Mouse (Mus musculus) stomach, embryonic 14.5 days (tissue): Measurements from ENCODE around the gene Fitm2. TPM values are rescaled to one million over a fixed set of nuclear protein-coding genes. Genes with fewer than 3 reads are reported as not detected.
"Not testable (repeated sequence)": the region's sequence is repeated elsewhere in the genome, so short reads cannot be mapped to it uniquely, and the experiment has no call there.

ENCODE experiments used
- ATAC-seq: fragments of 200-750 bp; cut with Nextera tagmentation; 2 replicates; pipeline ENCODE4 v1.8.0; 2017; ENCODE audit warnings: low read depth, moderate TSS enrichment; ENCODE audit not compliant: insufficient number of reproducible peaks, insufficient read depth, low FRiP score
- H3K27ac ChIP-seq: fragments of 300-500 bp; sonication (generic); 2 replicates; pipeline ENCODE4 v1.5.1; 2014; ENCODE audit warnings: mild to moderate bottlenecking, low read length, moderate library complexity, mixed read lengths
- H3K27me3 ChIP-seq: fragments of 300-500 bp; sonication (generic); 2 replicates; pipeline ENCODE4 v1.6.1; 2014; ENCODE audit warnings: low read length, control low read depth, mixed read lengths; ENCODE audit not compliant: control insufficient read depth, insufficient read depth
- H3K36me3 ChIP-seq: fragments of 300-500 bp; sonication (generic); 2 replicates; pipeline ENCODE4 v1.6.1; 2014; ENCODE audit warnings: mild to moderate bottlenecking, control low read depth, low read length, moderate library complexity, mixed read lengths; ENCODE audit not compliant: control insufficient read depth, insufficient read depth
- H3K4me1 ChIP-seq: fragments of 300-500 bp; sonication (generic); 2 replicates; pipeline ENCODE4 v1.6.1; 2014; ENCODE audit warnings: low read length, control low read depth, mixed read lengths; ENCODE audit not compliant: control insufficient read depth, insufficient read depth
- H3K4me2 ChIP-seq: fragments of 300-500 bp; sonication (generic); replicated peaks from 2 replicates; pipeline ENCODE4 v1.6.1; 2014; ENCODE audit warnings: low read depth, low read length, control low read depth
- H3K4me3 ChIP-seq: fragments of 300-500 bp; sonication (generic); 2 replicates; pipeline ENCODE4 v1.5.1; 2014; ENCODE audit warnings: low read depth, low read length, control low read depth
- H3K9ac ChIP-seq: fragments of 300-500 bp; sonication (generic); replicated peaks from 2 replicates; pipeline ENCODE4 v1.6.1; 2014; ENCODE audit warnings: low read depth, mild to moderate bottlenecking, control low read depth, low read length, moderate library complexity, mixed read lengths
- H3K9me3 ChIP-seq: fragments of 300-500 bp; sonication (generic); 2 replicates; pipeline ENCODE4 v1.6.1; 2016; ENCODE audit warnings: low read depth, low read length, control low read depth; ENCODE audit not compliant: control insufficient read depth
- WGBS: fragments of 180-500 bp; shearing (Covaris S2); extraction: QIAGEN DNeasy Blood & Tissue Kit; methylation state at CpG from one replicate; pipeline ENCODE4 v1.1.7; 2014; 5-methylcytosine and 5-hydroxymethylcytosine counted together
- polyA plus RNA-seq: library from polyadenylated mRNA; unstranded; fragments of >200 nt; fragmentation: Nextera tagmentation; extraction: Ambion mirVana; gene quantifications from 2 replicates; pipeline ENCODE4 v1.2.1, GENCODE M21; 2014

Fitm2 gene
- polyA plus RNA-seq, 1 experiment from 2014 or later: 8.5 TPM

GRCm38 (mm10) chr2:163461307-163461706 lies 11.1 kb downstream of the Fitm2 start:
- not testable (repeated sequence) for H3K27ac ChIP-seq, H3K27me3 ChIP-seq, H3K9me3 ChIP-seq, H3K36me3 ChIP-seq, H3K4me1 ChIP-seq, H3K4me3 ChIP-seq, ATAC-seq, H3K4me2 ChIP-seq, H3K9ac ChIP-seq
- WGBS: 92% methylated on average over 9 of the region's 9 CpGs

GRCm38 (mm10) chr2:163460622-163461021 lies 11.8 kb downstream of the Fitm2 start:
- H3K4me3 ChIP-seq: no peak overlapping the region
- H3K27me3 ChIP-seq: no peaks in the 10 kb centered on the region
- ATAC-seq: no peak
- WGBS: 89% methylated on average over 8 of the region's 8 CpGs
- H3K9me3 ChIP-seq: no peaks in the 10 kb centered on the region
- H3K27ac ChIP-seq: no peak overlapping the region
- H3K9ac ChIP-seq: no peak overlapping the region
- no peaks in the 10 kb centered on the region for H3K4me1 ChIP-seq
- no peaks in the 10 kb centered on the region for H3K36me3 ChIP-seq
- H3K4me2 ChIP-seq: no peak overlapping the region

- H3K27me3 ChIP-seq: no peaks in the 10 kb centered on the region
- H3K9ac ChIP-seq: no peak overlapping the region
- H3K4me3 ChIP-seq: no peak overlapping the region
- ATAC-seq: no peak
- 37% methylated on average over 10 of the region's 10 CpGs for WGBS
- H3K4me2 ChIP-seq: no peak overlapping the region
- H3K9me3 ChIP-seq: no peaks in the 10 kb centered on the region
- H3K4me1 ChIP-seq: no peaks in the 10 kb centered on the region
- no peaks in the 10 kb centered on the region for H3K36me3 ChIP-seq
- H3K27ac ChIP-seq: no peak overlapping the region
These were observed 13.0 kb downstream of the Fitm2 start for GRCm38 (mm10) chr2:163459380-163459779.

DNA sequence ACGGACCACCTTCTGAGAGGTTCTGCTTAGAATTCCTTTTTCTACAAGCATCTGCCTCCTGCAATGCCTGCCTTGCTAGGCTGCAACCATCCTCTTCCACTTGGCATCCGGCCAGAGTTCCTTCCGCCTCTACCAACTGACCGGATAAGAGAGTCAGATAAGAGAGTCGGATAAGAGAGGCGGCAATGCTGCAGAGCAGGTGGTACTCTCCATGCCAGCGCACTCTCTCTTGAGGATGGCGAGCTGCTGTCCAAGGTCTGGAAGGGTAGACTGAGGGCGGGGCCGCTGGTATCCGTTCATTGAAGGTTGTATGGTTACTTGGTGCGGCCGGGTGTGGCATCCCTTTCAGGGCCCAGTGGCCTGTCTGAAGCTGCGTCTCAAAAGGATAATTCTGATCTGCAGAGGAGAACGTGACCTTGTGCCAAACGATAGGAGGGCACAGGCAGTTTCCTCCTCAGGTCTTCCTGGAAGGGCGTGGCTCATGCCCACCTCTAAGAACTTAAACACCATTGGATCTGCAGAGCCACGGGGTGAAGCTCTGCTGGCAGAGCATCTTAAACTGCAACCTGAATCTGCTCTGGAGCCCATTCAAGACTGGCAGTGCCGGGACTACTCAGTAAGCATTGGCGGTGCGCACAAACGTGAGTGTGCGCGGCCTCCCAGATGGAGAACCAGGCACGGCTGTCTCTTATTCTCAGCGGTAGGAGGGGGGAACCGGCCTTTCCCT lies 13.7 kb downstream of the Fitm2 start:
- no peak overlapping the region for H3K4me2 ChIP-seq
- H3K27me3 ChIP-seq: no peaks in the 10 kb centered on the region
- no peaks in the 10 kb centered on the region for H3K4me1 ChIP-seq
- H3K36me3 ChIP-seq: no peaks in the 10 kb centered on the region
- H3K9ac ChIP-seq: no peak overlapping the region
- H3K4me3 ChIP-seq: no peak overlapping the region
- 41% methylated on average over 27 of the region's 27 CpGs for WGBS
- no peak for ATAC-seq
- H3K27ac ChIP-seq: no peak overlapping the region
- H3K9me3 ChIP-seq: no peaks in the 10 kb centered on the region

DNA sequence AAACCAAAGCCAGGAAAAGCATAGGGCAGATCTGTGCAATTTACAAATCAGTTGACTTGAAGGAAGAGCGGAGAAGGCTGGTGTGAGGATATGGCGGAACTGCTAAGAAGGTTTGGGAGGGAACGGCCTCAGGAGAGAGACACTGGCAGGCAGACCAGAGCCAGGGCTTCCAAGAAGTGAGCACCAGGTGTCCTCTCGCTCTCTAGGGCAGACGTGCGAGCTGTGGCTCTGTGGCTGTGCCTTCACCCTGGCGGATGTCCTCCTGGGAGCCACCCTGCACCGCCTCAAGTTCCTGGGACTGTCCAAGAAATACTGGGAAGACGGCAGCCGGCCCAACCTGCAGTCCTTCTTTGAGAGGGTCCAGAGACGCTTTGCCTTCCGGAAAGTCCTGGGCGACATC lies 19.1 kb downstream of the Fitm2 start:
- no peak for ATAC-seq
- Histone ChIP-seq H3K4me3 (no peak overlapping the region), H3K36me3 (no peaks in the 10 kb centered on the region), H3K27ac (no peak overlapping the region), H3K27me3 (no peaks in the 10 kb centered on the region), H3K4me2 (no peak overlapping the region), H3K9ac (no peak overlapping the region), H3K4me1 (no peaks in the 10 kb centered on the region), H3K9me3 (no peaks in the 10 kb centered on the region)
- 85% methylated on average over 13 of the region's 13 CpGs for WGBS

- Histone ChIP-seq H3K9ac (no peak overlapping the region), H3K27ac (no peak overlapping the region), H3K27me3 (no peaks in the 10 kb centered on the region), H3K4me1 (no peaks in the 10 kb centered on the region), H3K4me3 (no peak overlapping the region), H3K4me2 (no peak overlapping the region), H3K36me3 (no peaks in the 10 kb centered on the region), H3K9me3 (no peaks in the 10 kb centered on the region)
- WGBS: 83% methylated on average over 6 of the region's 6 CpGs
- ATAC-seq: no peak
These were observed 19.7 kb downstream of the Fitm2 start for GRCm38 (mm10) chr2:163452738-163453137.

DNA sequence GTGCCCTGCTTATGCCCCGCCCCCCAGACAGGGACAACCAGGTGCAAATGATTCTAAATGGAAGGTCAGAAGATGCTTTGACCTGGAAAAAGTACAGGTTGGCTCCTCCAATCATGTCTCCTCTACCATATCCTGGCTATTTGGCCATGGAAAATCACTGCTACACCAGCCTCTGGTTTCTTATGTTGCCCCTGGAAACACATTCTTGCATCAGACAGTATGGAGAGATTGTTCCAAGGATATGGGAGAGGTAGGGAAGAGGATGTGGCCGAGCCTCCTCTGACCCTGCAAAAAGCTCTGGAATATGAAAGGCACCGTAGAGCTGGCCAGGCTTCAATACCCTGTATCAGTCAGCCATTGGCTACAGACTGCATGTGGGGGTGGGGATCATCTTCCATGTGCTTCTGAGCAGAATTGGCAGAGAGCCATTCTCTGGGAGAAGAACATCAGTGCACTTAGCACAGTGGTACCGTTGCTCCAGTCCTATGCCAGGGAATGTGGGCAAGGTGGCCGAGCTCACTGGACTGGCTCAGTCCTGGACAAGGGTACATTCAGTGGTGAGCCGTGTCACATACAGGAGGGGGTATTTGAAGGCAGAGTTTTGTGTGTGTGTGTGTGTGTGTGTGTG lies 21.6 kb downstream of the Fitm2 start:
- ATAC-seq: no peak
- Histone ChIP-seq H3K36me3 (no peaks in the 10 kb centered on the region), H3K9ac (no peak overlapping the region), H3K9me3 (no peaks in the 10 kb centered on the region), H3K27me3 (no peaks in the 10 kb centered on the region), H3K4me1 (no peaks in the 10 kb centered on the region), H3K4me2 (no peak overlapping the region), H3K4me3 (no peak overlapping the region), H3K27ac (no peak overlapping the region)
- 62% methylated on average over 6 of the region's 6 CpGs for WGBS

- no peak overlapping the region for H3K9ac ChIP-seq
- H3K36me3 ChIP-seq: no peaks in the 10 kb centered on the region
- no peak overlapping the region for H3K4me3 ChIP-seq
- no peaks in the 10 kb centered on the region for H3K4me1 ChIP-seq
- no peaks in the 10 kb centered on the region for H3K9me3 ChIP-seq
- no peak overlapping the region for H3K4me2 ChIP-seq
- no peak overlapping the region for H3K27ac ChIP-seq
- H3K27me3 ChIP-seq: no peaks in the 10 kb centered on the region
- WGBS: 58% methylated on average over 3 of the region's 3 CpGs
- ATAC-seq: no peak
These were observed 23.2 kb downstream of the Fitm2 start for GRCm38 (mm10) chr2:163449276-163449675.

GRCm38 (mm10) chr2:163447375-163447774 lies 25.1 kb downstream of the Fitm2 start:
- H3K27me3 ChIP-seq: no peaks in the 10 kb centered on the region
- 91% methylated on average over 12 of the region's 12 CpGs for WGBS
- H3K4me2 ChIP-seq: no peak overlapping the region
- H3K4me3 ChIP-seq: no peak overlapping the region
- no peak overlapping the region for H3K9ac ChIP-seq
- no peak for ATAC-seq
- H3K36me3 ChIP-seq: no peaks in the 10 kb centered on the region
- H3K27ac ChIP-seq: no peak overlapping the region
- H3K9me3 ChIP-seq: no peaks in the 10 kb centered on the region
- H3K4me1 ChIP-seq: no peaks in the 10 kb centered on the region
